Mouse (Mus musculus) liver, embryonic 14.5 days (tissue): ENCODE measurements around the gene Gpr157. TPM values are rescaled to one million over a fixed set of nuclear protein-coding genes. Genes with fewer than 3 reads are reported as not detected.

ENCODE experiments used
- ATAC-seq: fragments of 200-750 bp; cut with Nextera tagmentation; 2 replicates; pipeline ENCODE4 v1.8.0; 2017; ENCODE audit warnings: moderate number of reproducible peaks, mild to moderate bottlenecking, moderate library complexity; ENCODE audit not compliant: insufficient read depth
- DNase-seq, 3 experiments: peaks; one replicate each; pipeline ENCODE4 v3.0.0-alpha.2; 2012 to 2013; ENCODE audit warnings: low read depth in 3 of 3, low spot score in 3 of 3
- H3K27ac ChIP-seq: fragments of 300-500 bp; sonication (generic); 2 replicates; pipeline ENCODE4 v1.5.1; 2014; ENCODE audit warnings: moderate library complexity, mild to moderate bottlenecking, control low read depth, inconsistent platforms
- H3K27me3 ChIP-seq: fragments of 300-500 bp; sonication (generic); 2 replicates; pipeline ENCODE4 v1.6.1; 2014; ENCODE audit warnings: mild to moderate bottlenecking, low read length, moderate library complexity; ENCODE audit not compliant: control insufficient read depth, insufficient read depth
- H3K36me3 ChIP-seq: fragments of 300-500 bp; sonication (generic); replicated peaks from 2 replicates; pipeline ENCODE4 v1.6.1; 2014; ENCODE audit warnings: low read depth; ENCODE audit not compliant: control insufficient read depth, insufficient read depth
- H3K4me1 ChIP-seq, 2 experiments: fragments of 200-500 bp in 1 of 2; fragments of 300-500 bp in 1 of 2; sonication (generic) in 1 of 2; replicated peaks; 2 replicates each; pipeline ENCODE4 v1.6.1; 2012 to 2014; ENCODE audit warnings: antibody characterized with exemption in 1 of 2, inconsistent platforms in 1 of 2, low read length in 1 of 2; ENCODE audit not compliant: control insufficient read depth in 2 of 2, insufficient read depth in 2 of 2
- H3K4me2 ChIP-seq: fragments of 300-500 bp; sonication (generic); 2 replicates; pipeline ENCODE4 v1.6.1; 2014; ENCODE audit warnings: low read depth, mild to moderate bottlenecking, control low read depth, moderate library complexity
- H3K4me3 ChIP-seq, 2 experiments: fragments of 200-500 bp in 1 of 2; fragments of 300-500 bp in 1 of 2; sonication (generic) in 1 of 2; 2 replicates each; pipeline ENCODE4 v1.5.1; 2012 to 2014; ENCODE audit warnings: low read depth in 2 of 2, low read length in 2 of 2, mild to moderate bottlenecking in 2 of 2, control low read depth in 1 of 2, inconsistent platforms in 1 of 2, moderate library complexity in 1 of 2; ENCODE audit not compliant: insufficient read depth in 1 of 2
- H3K9ac ChIP-seq: fragments of 300-500 bp; sonication (generic); replicated peaks from 2 replicates; pipeline ENCODE4 v1.6.1; 2014; ENCODE audit warnings: mild to moderate bottlenecking, control low read depth, moderate library complexity
- H3K9me3 ChIP-seq: fragments of 300-500 bp; sonication (generic); 2 replicates; pipeline ENCODE4 v1.6.1; 2016; ENCODE audit warnings: low read length, mixed read lengths; ENCODE audit not compliant: control insufficient read depth
- CTCF ChIP-seq: IDR thresholded peaks from 2 replicates; pipeline ENCODE4 v1.5.1; 2016; ENCODE audit warnings: antibody characterized with exemption, low read depth, control low read depth
- EP300 ChIP-seq: IDR thresholded peaks from 2 replicates; pipeline ENCODE4 v1.6.1; 2016; ENCODE audit warnings: antibody characterized with exemption, low read depth
- WGBS: fragments of 180-500 bp; shearing (Covaris S2); extraction: QIAGEN DNeasy Blood & Tissue Kit; methylation state at CpG from one replicate; pipeline ENCODE4 v1.1.7; 2014; ENCODE audit not compliant: insufficient replicate concordance; 5-methylcytosine and 5-hydroxymethylcytosine counted together
- polyA plus RNA-seq, 2 experiments: library from polyadenylated mRNA; depleted of rRNA in 1 of 2; stranded (reverse) in 1 of 2; unstranded in 1 of 2; fragments of >200 nt; fragmentation: Nextera tagmentation in 1 of 2; extraction: Ambion mirVana in 1 of 2; gene quantifications; 2 replicates each; pipeline versions ENCODE4 v1.2.1 to v1.2.3; 2012 to 2014

Gpr157 gene
- polyA plus RNA-seq, 2 experiments, result 0.05 to 0.25 TPM

- WGBS, result 59% methylated on average over 15 of the region's 15 CpGs
- H3K9ac ChIP-seq, result no peak overlapping the region
- H3K27ac ChIP-seq, result no peak overlapping the region
- H3K4me2 ChIP-seq, result no peak overlapping the region
- no peak for TF ChIP-seq EP300
- TF ChIP-seq CTCF, result no peak
- ATAC-seq (no peak), DNase-seq (no peak)
- no peaks in the 10 kb centered on the region for H3K27me3 ChIP-seq
- H3K4me1 ChIP-seq, result no peaks in the 10 kb centered on the region
- H3K4me3 ChIP-seq, result no peak overlapping the region
- H3K36me3 ChIP-seq, result no peaks in the 10 kb centered on the region
- H3K9me3 ChIP-seq, result no peaks in the 10 kb centered on the region
Measured at GRCm38 (mm10) chr4:150072416-150073101, 14.6 kb upstream of the Gpr157 start.

GRCm38 (mm10) chr4:150073102-150073473 is 14.1 kb upstream of the Gpr157 start:
- peak; percentile 90 for TF ChIP-seq CTCF
- TF ChIP-seq EP300, result no peak
- Histone ChIP-seq H3K27me3 (no peaks in the 10 kb centered on the region), H3K4me3 (no peak overlapping the region), H3K4me1 (no peaks in the 10 kb centered on the region), H3K27ac (no peak overlapping the region), H3K9ac (no peak overlapping the region), H3K4me2 (no peak overlapping the region), H3K9me3 (no peaks in the 10 kb centered on the region), H3K36me3 (no peaks in the 10 kb centered on the region)
- DNase-seq, result peak in 1 of 3 experiments; percentile 26
- WGBS, result 16% methylated on average over 8 of the region's 8 CpGs
- ATAC-seq, result no peak

DNA sequence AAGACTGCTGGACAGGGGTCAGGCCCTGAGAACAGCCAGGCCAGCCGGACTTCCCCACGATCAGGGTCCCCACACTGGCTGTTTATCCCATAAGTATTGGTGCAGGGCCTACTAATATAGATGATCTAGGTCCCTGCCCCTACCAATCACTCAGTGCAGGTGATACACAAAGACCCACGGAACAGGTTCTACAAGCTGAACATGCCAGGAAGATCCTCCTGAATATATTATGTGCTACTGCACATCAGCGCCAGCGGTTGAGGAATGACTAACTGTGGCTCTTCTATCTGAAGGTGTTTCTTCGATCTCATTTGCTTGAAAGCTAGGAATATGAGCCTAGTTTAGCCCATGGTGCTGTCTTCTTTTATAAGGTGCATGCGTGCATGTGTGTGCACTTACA is 11.8 kb upstream of the Gpr157 start:
- no peak for ATAC-seq
- H3K9me3 ChIP-seq, result no peaks in the 10 kb centered on the region
- no peak overlapping the region for H3K4me2 ChIP-seq
- DNase-seq, result no peak
- no peak overlapping the region for H3K9ac ChIP-seq
- H3K27me3 ChIP-seq, result no peaks in the 10 kb centered on the region
- no peak overlapping the region for H3K27ac ChIP-seq
- H3K36me3 ChIP-seq, result no peaks in the 10 kb centered on the region
- H3K4me3 ChIP-seq, result no peak overlapping the region
- no peaks in the 10 kb centered on the region for H3K4me1 ChIP-seq
- 67% methylated on average over 7 of the region's 7 CpGs for WGBS
- TF ChIP-seq EP300 (no peak), CTCF (no peak)

GRCm38 (mm10) chr4:150076147-150076546 is 11.0 kb upstream of the Gpr157 start:
- Histone ChIP-seq H3K36me3 (no peaks in the 10 kb centered on the region), H3K27ac (no peak overlapping the region), H3K9me3 (no peaks in the 10 kb centered on the region), H3K27me3 (no peaks in the 10 kb centered on the region), H3K4me3 (no peak overlapping the region), H3K4me2 (no peak overlapping the region), H3K4me1 (no peaks in the 10 kb centered on the region), H3K9ac (no peak overlapping the region)
- DNase-seq, result peak in 1 of 3 experiments; percentile 27
- no peak for ATAC-seq
- 38% methylated on average over 18 of the region's 18 CpGs for WGBS
- TF ChIP-seq CTCF, result no peak

DNA sequence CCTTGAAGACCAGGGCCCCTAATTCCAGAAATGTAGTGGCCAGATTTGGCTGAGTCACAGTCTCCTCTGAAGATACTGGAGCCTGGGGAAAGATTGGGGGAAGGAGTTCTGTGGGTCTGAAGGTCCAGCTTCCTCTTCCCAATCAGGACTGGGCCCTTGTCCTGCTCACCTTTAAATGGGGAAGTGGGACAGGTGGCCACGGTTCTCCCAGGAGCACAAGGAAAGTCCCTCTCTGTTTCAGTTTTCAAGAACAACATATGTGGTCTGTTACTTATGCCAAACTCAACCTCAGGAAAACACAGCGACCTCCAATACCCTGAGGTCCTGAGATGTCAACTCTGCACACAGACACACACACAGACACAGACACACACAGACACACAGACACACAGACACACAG is 8.5 kb upstream of the Gpr157 start:
- WGBS, result 35% methylated on average over 2 of the region's 2 CpGs
- no peak overlapping the region for H3K4me2 ChIP-seq
- DNase-seq (no peak), ATAC-seq (no peak)
- no peak overlapping the region for H3K27ac ChIP-seq
- no peaks in the 10 kb centered on the region for H3K4me1 ChIP-seq
- no peak for TF ChIP-seq EP300
- no peak for TF ChIP-seq CTCF
- no peaks in the 10 kb centered on the region for H3K36me3 ChIP-seq
- H3K4me3 ChIP-seq, result no peak overlapping the region
- no peaks in the 10 kb centered on the region for H3K27me3 ChIP-seq
- H3K9ac ChIP-seq, result no peak overlapping the region
- no peaks in the 10 kb centered on the region for H3K9me3 ChIP-seq
